Mouse (Mus musculus) CH12.LX (cell line): ENCODE results near the gene P2ry12. TPM values are rescaled to one million over a fixed set of nuclear protein-coding genes. Genes with fewer than 3 reads are reported as not detected.

ENCODE experiments used
- DNase-seq: peaks from one replicate; pipeline ENCODE4 v3.0.0-alpha.2; 2013; ENCODE audit errors: extremely low read depth
- H3K27ac ChIP-seq: 2 replicates; pipeline ENCODE4 v1.5.1; 2012; ENCODE audit warnings: low read depth, mild to moderate bottlenecking, control low read depth, moderate library complexity; ENCODE audit not compliant: insufficient read depth
- H3K27me3 ChIP-seq: replicated peaks from 2 replicates; pipeline ENCODE3; 2012; ENCODE audit warnings: inconsistent platforms
- H3K36me3 ChIP-seq, 2 experiments: replicated peaks in 1 of 2; 2 replicates each; pipeline versions ENCODE3 to v1.6.1; 2012; ENCODE audit warnings: inconsistent platforms in 1 of 2, low read length in 1 of 2, mild to moderate bottlenecking in 1 of 2, mixed read lengths in 1 of 2, moderate library complexity in 1 of 2; ENCODE audit not compliant: control insufficient read depth in 1 of 2, insufficient read depth in 1 of 2
- H3K4me1 ChIP-seq, 2 experiments: 2 replicates each; pipeline ENCODE4 v1.6.1; 2012; ENCODE audit warnings: inconsistent platforms in 1 of 2, moderate library complexity in 1 of 2; ENCODE audit not compliant: insufficient read depth in 2 of 2, control insufficient read depth in 1 of 2
- H3K4me2 ChIP-seq: 2 replicates; pipeline ENCODE4 v1.6.1; 2012; ENCODE audit warnings: low read depth, mild to moderate bottlenecking, control low read depth; ENCODE audit not compliant: poor library complexity, insufficient read depth, severe bottlenecking
- H3K4me3 ChIP-seq, 3 experiments: fragments of 150-350 bp in 1 of 3; sonication (generic) in 1 of 3; replicated peaks in 1 of 3; 2 replicates each; pipeline versions ENCODE3 to v1.5.1; 2011 to 2012; ENCODE audit warnings: low read depth in 2 of 3, low read length in 2 of 3, mild to moderate bottlenecking in 2 of 3, moderate library complexity in 2 of 3, control low read depth in 1 of 3, improper control_type of control experiment in 1 of 3, inconsistent platforms in 1 of 3, mixed read lengths in 1 of 3; ENCODE audit not compliant: poor library complexity in 1 of 3
- H3K79me2 ChIP-seq: replicated peaks from 2 replicates; pipeline ENCODE4 v1.6.1; 2012; ENCODE audit warnings: mild to moderate bottlenecking, moderate library complexity; ENCODE audit not compliant: control insufficient read depth, poor library complexity, insufficient read depth, severe bottlenecking; ENCODE audit errors: extremely low read depth
- H3K9ac ChIP-seq: 2 replicates; pipeline ENCODE4 v1.6.1; 2012; ENCODE audit warnings: low read depth, mild to moderate bottlenecking, control low read depth, moderate library complexity; ENCODE audit not compliant: insufficient read depth
- H3K9me3 ChIP-seq: replicated peaks from 2 replicates; pipeline ENCODE3; 2012; ENCODE audit warnings: low read length, inconsistent platforms, mixed read lengths
- BHLHE40 ChIP-seq: IDR thresholded peaks from 2 replicates; pipeline ENCODE4 v1.6.1; 2011; ENCODE audit warnings: mild to moderate bottlenecking, low read depth, low read length, improper control_type of control experiment
- CHD1 ChIP-seq: IDR thresholded peaks from 2 replicates; pipeline ENCODE4 v1.6.1; 2012; ENCODE audit warnings: low read depth, low read length, improper control_type of control experiment, inconsistent platforms
- CHD2 ChIP-seq: IDR thresholded peaks from 2 replicates; pipeline ENCODE4 v1.6.1; 2011; ENCODE audit warnings: low read length, improper control_type of control experiment
- CTCF ChIP-seq, 2 experiments: IDR thresholded peaks in 1 of 2; conservative IDR thresholded peaks in 1 of 2; 2 replicates each; pipeline ENCODE4 v1.5.1; 2011 to 2012; ENCODE audit warnings: low read depth in 2 of 2, low read length in 2 of 2, improper control_type of control experiment in 1 of 2, inconsistent platforms in 1 of 2, mild to moderate bottlenecking in 1 of 2, moderate library complexity in 1 of 2
- E2F4 ChIP-seq: IDR thresholded peaks from 2 replicates; pipeline ENCODE4 v1.6.1; 2011; ENCODE audit warnings: low read depth, low read length, improper control_type of control experiment; ENCODE audit not compliant: insufficient replicate concordance
- ELF1 ChIP-seq: IDR thresholded peaks from 2 replicates; pipeline ENCODE4 v1.6.1; 2014; ENCODE audit warnings: low read depth, mild to moderate bottlenecking, inconsistent platforms, low read length, improper control_type of control experiment
- ETS1 ChIP-seq: conservative IDR thresholded peaks from 2 replicates; pipeline ENCODE4 v1.6.1; 2012; ENCODE audit warnings: low read depth, mild to moderate bottlenecking, inconsistent platforms, low read length, improper control_type of control experiment, moderate library complexity
- GABPA ChIP-seq: IDR thresholded peaks from 2 replicates; pipeline ENCODE4 v1.6.1; 2012; ENCODE audit warnings: low read depth, low read length, improper control_type of control experiment, inconsistent platforms; ENCODE audit not compliant: insufficient replicate concordance
- HCFC1 ChIP-seq: IDR thresholded peaks from 2 replicates; pipeline ENCODE4 v1.6.1; 2012; ENCODE audit warnings: low read depth, mild to moderate bottlenecking, inconsistent platforms, low read length, improper control_type of control experiment
- JUND ChIP-seq: conservative IDR thresholded peaks from 2 replicates; pipeline ENCODE4 v1.6.1; 2011; ENCODE audit warnings: low read depth, low read length, improper control_type of control experiment
- MAX ChIP-seq: IDR thresholded peaks from 2 replicates; pipeline ENCODE4 v1.6.1; 2011; ENCODE audit warnings: low read length, improper control_type of control experiment
- MAZ ChIP-seq: IDR thresholded peaks from 2 replicates; pipeline ENCODE4 v1.6.1; 2012; ENCODE audit warnings: low read depth, mild to moderate bottlenecking, inconsistent platforms, low read length, improper control_type of control experiment, moderate library complexity
- MXI1 ChIP-seq: IDR thresholded peaks from 2 replicates; pipeline ENCODE4 v1.6.1; 2011; ENCODE audit warnings: mild to moderate bottlenecking, low read depth, low read length, improper control_type of control experiment
- NRF1 ChIP-seq: IDR thresholded peaks from 2 replicates; pipeline ENCODE4 v1.6.1; 2014; ENCODE audit warnings: low read depth, mild to moderate bottlenecking, inconsistent platforms, low read length, improper control_type of control experiment, moderate library complexity
- PAX5 ChIP-seq: IDR thresholded peaks from 2 replicates; pipeline ENCODE4 v1.6.1; 2012; ENCODE audit warnings: low read length, inconsistent platforms, mixed read lengths
- POLR2A ChIP-seq: IDR thresholded peaks from 2 replicates; pipeline ENCODE4 v1.6.1; 2011; ENCODE audit warnings: low read depth, mild to moderate bottlenecking, improper control_type of control experiment, low read length
- POLR2AphosphoS2 ChIP-seq: IDR thresholded peaks from 2 replicates; pipeline ENCODE4 v1.6.1; 2011; ENCODE audit warnings: low read depth, low read length, improper control_type of control experiment
- RAD21 ChIP-seq: IDR thresholded peaks from 2 replicates; pipeline ENCODE4 v1.6.1; 2011; ENCODE audit warnings: low read depth, mild to moderate bottlenecking, low read length, improper control_type of control experiment, moderate library complexity
- RCOR1 ChIP-seq: conservative IDR thresholded peaks from 2 replicates; pipeline ENCODE4 v1.6.1; 2012; ENCODE audit warnings: low read depth, mild to moderate bottlenecking, inconsistent platforms, low read length, improper control_type of control experiment
- SIN3A ChIP-seq: IDR thresholded peaks from 2 replicates; pipeline ENCODE4 v1.6.1; 2012; ENCODE audit warnings: low read length, improper control_type of control experiment, inconsistent platforms
- USF2 ChIP-seq: conservative IDR thresholded peaks from 2 replicates; pipeline ENCODE4 v1.6.1; 2011; ENCODE audit warnings: low read depth, low read length, improper control_type of control experiment
- ZC3H11A ChIP-seq: IDR thresholded peaks from 2 replicates; pipeline ENCODE4 v1.6.1; 2012; ENCODE audit warnings: low read depth, mild to moderate bottlenecking, inconsistent platforms, low read length, improper control_type of control experiment
- ZMIZ1 ChIP-seq: IDR thresholded peaks from 2 replicates; pipeline ENCODE4 v1.6.1; 2012; ENCODE audit warnings: low read depth, mild to moderate bottlenecking, inconsistent platforms, low read length, improper control_type of control experiment
- ZNF384 ChIP-seq: IDR thresholded peaks from 2 replicates; pipeline ENCODE4 v1.6.1; 2012; ENCODE audit warnings: low read depth, low read length, improper control_type of control experiment, inconsistent platforms
- dilution Hi-C: fragments of 300-500 bp; cut with MboI; formaldehyde crosslinking; loops from 2 replicates; pipeline ENCODE4 v1.14.3; 2020; ENCODE audit warnings: low sequenced_read_pairs; ENCODE audit not compliant: extremely low pct_unique_long_range_greater_than_20kb, extremely low pct_ligation_motif_present
- in situ Hi-C: fragments of 300-500 bp; cut with MboI; formaldehyde crosslinking; loops from 3 replicates; pipeline ENCODE4 v1.14.3; 2019; ENCODE audit warnings: low sequenced_read_pairs, low pct_ligation_motif_present, low pct_unique_long_range_greater_than_20kb, mixed read lengths
- polyA plus RNA-seq: library from polyadenylated mRNA; unstranded; fragments of >175 nt; gene quantifications from 2 replicates; pipeline ENCODE4 v1.2.1, GENCODE M21; 2012; ENCODE audit warnings: low read depth; ENCODE audit not compliant: insufficient read length
- total RNA-seq, 2 experiments: library from RNA; depleted of rRNA; stranded (reverse); fragments of 300-350 nt in 1 of 2; fragments of >200 nt in 1 of 2; gene quantifications; 2 replicates each; pipeline ENCODE4 v1.2.3; 2012 to 2014

Gene P2ry12
- total and polyA plus RNA-seq, 3 experiments, result 0.30 to 0.97 (median 0.33) TPM

GRCm38 (mm10) chr3:59278620-59279019 is 15.9 kb upstream of the P2ry12 start:
- Histone ChIP-seq H3K36me3 (peaks cover 0 to 3% of the 10 kb centered on the region in 2 experiments), H3K27me3 (no peaks in the 10 kb centered on the region), H3K27ac (no peak overlapping the region), H3K4me2 (no peak overlapping the region), H3K79me2 (no peaks in the 10 kb centered on the region), H3K4me3 (no peak overlapping the region), H3K9ac (no peak overlapping the region), H3K9me3 (no peaks in the 10 kb centered on the region), H3K4me1 (no peaks in the 10 kb centered on the region)
- no peak for TF ChIP-seq MAX
- TF ChIP-seq BHLHE40, result no peak
- TF ChIP-seq CHD2, result no peak
- no peak for TF ChIP-seq GABPA
- no peak for TF ChIP-seq ZNF384
- TF ChIP-seq SIN3A, result no peak
- no peak for TF ChIP-seq POLR2A
- TF ChIP-seq POLR2AphosphoS2, result no peak
- TF ChIP-seq HCFC1, result no peak
- TF ChIP-seq ELF1, result no peak
- no peak for TF ChIP-seq USF2
- TF ChIP-seq CTCF (conservative IDR thresholded peaks at IDR 0.05 in 1 of 2, IDR thresholded peaks at IDR 0.05 in 1 of 2; ENCODE audit: low read depth in 2 of 2, low read length in 2 of 2), result no peak
- TF ChIP-seq MAZ, result no peak
- no peak for TF ChIP-seq CHD1
- no peak for TF ChIP-seq MXI1
- TF ChIP-seq JUND, result no peak
- no peak for TF ChIP-seq ZMIZ1
- no peak for TF ChIP-seq ZC3H11A
- no peak for TF ChIP-seq RAD21
- dilution Hi-C loops, result no loop called here
- in situ Hi-C loops, result no loop called here
- DNase-seq, result no peak

- no peak overlapping the region for H3K4me2 ChIP-seq
- H3K9me3 ChIP-seq, result no peaks in the 10 kb centered on the region
- no peak for TF ChIP-seq MAX
- no peak for TF ChIP-seq ZMIZ1
- no peak for TF ChIP-seq CHD1
- no peak for TF ChIP-seq ETS1
- TF ChIP-seq RAD21, result no peak
- TF ChIP-seq SIN3A, result no peak
- no peak for TF ChIP-seq ELF1
- no peak for TF ChIP-seq JUND
- TF ChIP-seq NRF1, result no peak
- TF ChIP-seq PAX5, result no peak
- no peak for TF ChIP-seq RCOR1
- no peak for TF ChIP-seq E2F4
- no peak for TF ChIP-seq GABPA
- TF ChIP-seq ZC3H11A, result no peak
- H3K36me3 ChIP-seq, result peaks cover 0 to 3% of the 10 kb centered on the region in 2 experiments
- no peaks in the 10 kb centered on the region for H3K4me1 ChIP-seq
- in situ Hi-C loops, result no loop called here
- dilution Hi-C loops, result no loop called here
- H3K27me3 ChIP-seq, result no peaks in the 10 kb centered on the region
- H3K27ac ChIP-seq, result no peak overlapping the region
- DNase-seq, result no peak
- H3K79me2 ChIP-seq, result no peaks in the 10 kb centered on the region
- H3K9ac ChIP-seq, result no peak overlapping the region
- H3K4me3 ChIP-seq, result no peak overlapping the region
Observed at GRCm38 (mm10) chr3:59278254-59278533, 15.5 kb upstream of the P2ry12 start.
